Comparison of ENCODE assay signal across 16 mouse cellular contexts in genomic region chr17:4103321-4103720, GRCm38 (mm10).
"Had no signal": no experiment of that assay in that cellular context is flagged by ENCODE, and none has a peak within 500 bp of the region (broad histone marks: within the 10 kb centered on the region; RNA-seq: fewer than 3 reads in every experiment).

No protein-coding gene starts in this region.

- H3K4me3 ChIP-seq: intestine, embryonic 15.5 days; kidney, embryonic 15.5 days; limb, embryonic 10.5 days; limb, embryonic 13.5 days; megakaryocyte, embryonic 14.5 days had no signal

- ATAC-seq: intestine, embryonic 15.5 days; lung, postnatal 0 days had no signal

- H3K4me2 ChIP-seq: intestine, embryonic 15.5 days; kidney, embryonic 15.5 days; limb, embryonic 13.5 days; lung, embryonic 14.5 days; midbrain, embryonic 11.5 days had no signal

- H3K27ac ChIP-seq: intestine, embryonic 15.5 days; kidney, embryonic 15.5 days; limb, embryonic 10.5 days; limb, embryonic 13.5 days; macrophage had no signal

- DNase-seq: kidney, adult 11 months; kidney, adult 8-10 months; kidney, postnatal 10 days; kidney, postnatal 36 days; lung, embryonic 14.5 days; midbrain, embryonic 14.5 days; thymus, adult 18-20 months; thymus, postnatal 4 days had no signal

- H3K4me1 ChIP-seq: intestine, embryonic 15.5 days; kidney, embryonic 15.5 days; limb, embryonic 10.5 days; limb, embryonic 13.5 days; megakaryocyte, embryonic 14.5 days had no signal

- H3K27me3 ChIP-seq: intestine, embryonic 15.5 days; kidney, embryonic 15.5 days; limb, embryonic 13.5 days; megakaryocyte, embryonic 14.5 days had no signal

- H3K36me3 ChIP-seq: intestine, embryonic 15.5 days; kidney, embryonic 15.5 days; limb, embryonic 10.5 days; limb, embryonic 13.5 days had no signal

- H3K9me3 ChIP-seq: intestine, embryonic 15.5 days; kidney, embryonic 15.5 days; limb, embryonic 10.5 days; limb, embryonic 13.5 days; megakaryocyte, embryonic 14.5 days had no signal

- H3K9ac ChIP-seq: intestine, embryonic 15.5 days; kidney, embryonic 15.5 days; limb, embryonic 13.5 days; lung, embryonic 14.5 days had no signal
